Mouse (Mus musculus) lung, postnatal 0 days (tissue): ENCODE results near the gene Rai1. TPM values are rescaled to one million over a fixed set of nuclear protein-coding genes. Genes with fewer than 3 reads are reported as not detected.

Experiments used
- ATAC-seq: fragments of 200-750 bp; cut with Nextera tagmentation; 2 replicates; pipeline ENCODE4 v1.8.0; 2017; ENCODE audit warnings: moderate library complexity
- DNase-seq: peaks from one replicate; pipeline ENCODE4 v3.0.0-alpha.2; 2016; ENCODE audit warnings: low spot score
- H3K27ac ChIP-seq: fragments of 300-500 bp; sonication (generic); 2 replicates; pipeline ENCODE4 v1.5.1; 2014; ENCODE audit warnings: antibody characterized with exemption, mild to moderate bottlenecking, low read length, mixed read lengths
- H3K27me3 ChIP-seq: fragments of 300-500 bp; sonication (generic); replicated peaks from 2 replicates; pipeline ENCODE4 v1.6.1; 2014; ENCODE audit warnings: low read length, mixed read lengths; ENCODE audit not compliant: insufficient read depth
- H3K36me3 ChIP-seq: fragments of 300-500 bp; sonication (generic); 2 replicates; pipeline ENCODE4 v1.6.1; 2014; ENCODE audit warnings: low read length, mixed read lengths; ENCODE audit not compliant: insufficient read depth
- H3K4me1 ChIP-seq: fragments of 300-500 bp; sonication (generic); 2 replicates; pipeline ENCODE4 v1.6.1; 2014; ENCODE audit warnings: antibody characterized with exemption, low read depth, low read length, mixed read lengths; ENCODE audit not compliant: insufficient read depth
- H3K4me2 ChIP-seq: fragments of 300-500 bp; sonication (generic); replicated peaks from 2 replicates; pipeline ENCODE4 v1.6.1; 2014; ENCODE audit warnings: low read depth, mild to moderate bottlenecking, low read length, moderate library complexity, mixed read lengths
- H3K4me3 ChIP-seq: fragments of 300-500 bp; sonication (generic); 2 replicates; pipeline ENCODE4 v1.5.1; 2014; ENCODE audit warnings: low read depth, low read length
- H3K9ac ChIP-seq: fragments of 300-500 bp; sonication (generic); replicated peaks from 2 replicates; pipeline ENCODE4 v1.6.1; 2014; ENCODE audit warnings: low read depth, mild to moderate bottlenecking
- H3K9me3 ChIP-seq: fragments of 300-500 bp; sonication (generic); 2 replicates; pipeline ENCODE4 v1.6.1; 2016; ENCODE audit warnings: low read length, mixed read lengths
- CTCF ChIP-seq: IDR thresholded peaks from 2 replicates; pipeline ENCODE4 v1.5.1; 2016; ENCODE audit warnings: antibody characterized with exemption, mild to moderate bottlenecking
- EP300 ChIP-seq: IDR thresholded peaks from 2 replicates; pipeline ENCODE4 v1.6.1; 2016; ENCODE audit warnings: antibody characterized with exemption, mild to moderate bottlenecking, control low read depth
- WGBS: fragments of 180-500 bp; shearing (Covaris S2); extraction: QIAGEN DNeasy Blood & Tissue Kit; methylation state at CpG from one replicate; pipeline ENCODE4 v1.1.7; 2014; 5-methylcytosine and 5-hydroxymethylcytosine counted together
- polyA plus RNA-seq: library from polyadenylated mRNA; unstranded; fragments of >200 nt; fragmentation: Nextera tagmentation; extraction: Ambion mirVana; gene quantifications from 2 replicates; pipeline ENCODE4 v1.2.1, GENCODE M21; 2015

The Rai1 gene
- polyA plus RNA-seq, 1 experiment from 2014 or later = 16.2 TPM

GRCm38 (mm10) chr11:60065267-60065666 is 39.5 kb upstream of the Rai1 start:
- no peak for ATAC-seq
- Histone ChIP-seq H3K9ac (no peak overlapping the region), H3K4me3 (no peak overlapping the region), H3K36me3 (no peaks in the 10 kb centered on the region), H3K27ac (no peak overlapping the region), H3K4me2 (no peak overlapping the region), H3K9me3 (no peaks in the 10 kb centered on the region), H3K27me3 (no peaks in the 10 kb centered on the region), H3K4me1 (no peaks in the 10 kb centered on the region)
- WGBS = 30% methylated on average over 1 of the region's 1 CpGs
- no peak for TF ChIP-seq EP300
- TF ChIP-seq CTCF = no peak
- no peak for DNase-seq

GRCm38 (mm10) chr11:60067646-60068045 is 37.2 kb upstream of the Rai1 start:
- Histone ChIP-seq H3K27ac (no peak overlapping the region), H3K9ac (no peak overlapping the region), H3K27me3 (no peaks in the 10 kb centered on the region), H3K9me3 (no peaks in the 10 kb centered on the region), H3K4me3 (no peak overlapping the region), H3K4me2 (no peak overlapping the region), H3K36me3 (no peaks in the 10 kb centered on the region), H3K4me1 (no peaks in the 10 kb centered on the region)
- DNase-seq (no peak), ATAC-seq (no peak)
- WGBS = 84% methylated on average over 4 of the region's 4 CpGs
- TF ChIP-seq EP300 = no peak
- no peak for TF ChIP-seq CTCF

- Histone ChIP-seq H3K9me3 (no peaks in the 10 kb centered on the region), H3K27me3 (no peaks in the 10 kb centered on the region), H3K4me1 (no peaks in the 10 kb centered on the region), H3K27ac (no peak overlapping the region), H3K4me2 (no peak overlapping the region), H3K4me3 (no peak overlapping the region), H3K9ac (no peak overlapping the region), H3K36me3 (no peaks in the 10 kb centered on the region)
- TF ChIP-seq EP300 = no peak
- no peak for TF ChIP-seq CTCF
- DNase-seq (no peak), ATAC-seq (no peak)
Observed at GRCm38 (mm10) chr11:60068631-60069030, 36.2 kb upstream of the Rai1 start.

- no peak overlapping the region for H3K9ac ChIP-seq
- DNase-seq (peak; percentile 47), ATAC-seq (peak; percentile 60)
- no peak overlapping the region for H3K4me3 ChIP-seq
- H3K4me1 ChIP-seq = no peaks in the 10 kb centered on the region
- no peaks in the 10 kb centered on the region for H3K36me3 ChIP-seq
- H3K4me2 ChIP-seq = no peak overlapping the region
- 18% methylated on average over 8 of the region's 8 CpGs for WGBS
- H3K27me3 ChIP-seq = no peaks in the 10 kb centered on the region
- no peak for TF ChIP-seq EP300
- peak; percentile 83 for TF ChIP-seq CTCF
- H3K27ac ChIP-seq = no peak overlapping the region
- no peaks in the 10 kb centered on the region for H3K9me3 ChIP-seq
Observed at GRCm38 (mm10) chr11:60070599-60070998, 34.2 kb upstream of the Rai1 start.

- no peaks in the 10 kb centered on the region for H3K4me1 ChIP-seq
- no peaks in the 10 kb centered on the region for H3K36me3 ChIP-seq
- H3K4me3 ChIP-seq = no peak overlapping the region
- ATAC-seq = no peak; the same call in 1 of the 2 replicates
- no peak overlapping the region for H3K4me2 ChIP-seq
- no peak for TF ChIP-seq CTCF
- TF ChIP-seq EP300 = no peak
- WGBS = 70% methylated on average over 6 of the region's 6 CpGs
- no peaks in the 10 kb centered on the region for H3K27me3 ChIP-seq
- DNase-seq = no peak
- H3K9me3 ChIP-seq = no peaks in the 10 kb centered on the region
- no peak overlapping the region for H3K9ac ChIP-seq
- no peak overlapping the region for H3K27ac ChIP-seq
Observed at GRCm38 (mm10) chr11:60071221-60071620, 33.6 kb upstream of the Rai1 start.

- Histone ChIP-seq H3K36me3 (no peaks in the 10 kb centered on the region), H3K4me2 (no peak overlapping the region), H3K27me3 (no peaks in the 10 kb centered on the region), H3K4me3 (no peak overlapping the region), H3K9ac (no peak overlapping the region), H3K27ac (no peak overlapping the region), H3K4me1 (no peaks in the 10 kb centered on the region), H3K9me3 (no peaks in the 10 kb centered on the region)
- TF ChIP-seq EP300 (no peak), CTCF (no peak)
- DNase-seq (no peak), ATAC-seq (no peak)
Observed at GRCm38 (mm10) chr11:60073121-60073520, 31.7 kb upstream of the Rai1 start.

GRCm38 (mm10) chr11:60073936-60074502 is 30.8 kb upstream of the Rai1 start:
- Histone ChIP-seq H3K27ac (no peak overlapping the region), H3K9me3 (no peaks in the 10 kb centered on the region), H3K36me3 (no peaks in the 10 kb centered on the region), H3K4me3 (no peak overlapping the region), H3K4me1 (no peaks in the 10 kb centered on the region), H3K4me2 (no peak overlapping the region), H3K9ac (no peak overlapping the region), H3K27me3 (no peaks in the 10 kb centered on the region)
- TF ChIP-seq EP300 = no peak
- no peak for TF ChIP-seq CTCF
- DNase-seq (no peak), ATAC-seq (no peak)
- WGBS = 49% methylated on average over 15 of the region's 15 CpGs
